Mouse (Mus musculus) midbrain, embryonic 16.5 days (tissue): Measurements from ENCODE around the gene Ppfia1. TPM values are rescaled to one million over a fixed set of nuclear protein-coding genes. Genes with fewer than 3 reads are reported as not detected.

Experiments
- ATAC-seq: fragments of 200-750 bp; cut with Nextera tagmentation; 2 replicates; pipeline ENCODE4 v1.8.0; 2017; ENCODE audit warnings: moderate TSS enrichment
- H3K27ac ChIP-seq: fragments of 300-500 bp; sonication (generic); 2 replicates; pipeline ENCODE4 v1.5.1; 2014; ENCODE audit warnings: mild to moderate bottlenecking, low read length, mixed read lengths
- H3K27me3 ChIP-seq: fragments of 300-500 bp; sonication (generic); 2 replicates; pipeline ENCODE4 v1.6.1; 2014; ENCODE audit warnings: low read depth, low read length, mixed read lengths; ENCODE audit not compliant: control insufficient read depth, insufficient read depth
- H3K36me3 ChIP-seq: fragments of 300-500 bp; sonication (generic); 2 replicates; pipeline ENCODE4 v1.6.1; 2014; ENCODE audit warnings: mild to moderate bottlenecking, low read length, moderate library complexity, mixed read lengths; ENCODE audit not compliant: control insufficient read depth, insufficient read depth
- H3K4me1 ChIP-seq: fragments of 300-500 bp; sonication (generic); 2 replicates; pipeline ENCODE4 v1.6.1; 2014; ENCODE audit warnings: mild to moderate bottlenecking, low read length, mixed read lengths; ENCODE audit not compliant: control insufficient read depth, insufficient read depth
- H3K4me2 ChIP-seq: fragments of 300-500 bp; sonication (generic); 2 replicates; pipeline ENCODE4 v1.6.1; 2014; ENCODE audit warnings: mild to moderate bottlenecking, low read length, mixed read lengths
- H3K4me3 ChIP-seq: fragments of 300-500 bp; sonication (generic); 2 replicates; pipeline ENCODE4 v1.5.1; 2014; ENCODE audit warnings: low read depth, mild to moderate bottlenecking, low read length, moderate library complexity, mixed read lengths
- H3K9ac ChIP-seq: fragments of 300-500 bp; sonication (generic); 2 replicates; pipeline ENCODE4 v1.6.1; 2014; ENCODE audit warnings: low read depth, low read length, mixed read lengths
- H3K9me3 ChIP-seq: fragments of 300-500 bp; sonication (generic); replicated peaks from 2 replicates; pipeline ENCODE4 v1.6.1; 2014; ENCODE audit warnings: mild to moderate bottlenecking, low read length, mixed read lengths; ENCODE audit not compliant: control insufficient read depth, poor library complexity, severe bottlenecking
- WGBS: fragments of 180-500 bp; shearing (Covaris S2); extraction: QIAGEN DNeasy Blood & Tissue Kit; methylation state at CpG from one replicate; pipeline ENCODE4 v1.1.7; 2014; 5-methylcytosine and 5-hydroxymethylcytosine counted together
- polyA plus RNA-seq: library from polyadenylated mRNA; unstranded; fragments of >200 nt; fragmentation: Nextera tagmentation; extraction: Ambion mirVana; gene quantifications from 2 replicates; pipeline ENCODE4 v1.2.1, GENCODE M21; 2015

The Ppfia1 gene
- polyA plus RNA-seq, 1 experiment from 2014 or later, result 20.8 TPM

DNA sequence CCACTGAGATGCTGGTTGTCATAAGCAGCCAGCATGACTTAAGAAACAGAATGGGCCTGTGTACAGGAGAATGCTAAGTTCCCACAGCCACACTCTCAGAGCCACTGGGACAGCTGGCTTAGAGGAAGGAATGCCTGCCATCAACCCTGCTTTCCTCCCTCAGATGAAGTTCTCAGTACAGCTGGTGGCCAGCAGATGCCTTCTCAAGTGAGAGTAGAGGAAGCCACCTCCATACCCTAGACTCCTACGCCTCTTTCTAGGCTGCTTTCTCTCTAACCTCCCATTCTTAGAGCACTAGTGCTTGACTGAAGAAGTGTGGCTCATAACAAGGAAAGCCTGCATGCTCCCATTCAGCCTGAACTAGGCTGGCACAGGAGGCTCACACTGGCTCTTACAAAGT is 74.0 kb downstream of the Ppfia1 start:
- ATAC-seq, result no peak
- no peaks in the 10 kb centered on the region for H3K4me1 ChIP-seq
- no peak overlapping the region for H3K4me3 ChIP-seq
- H3K27me3 ChIP-seq, result no peaks in the 10 kb centered on the region
- no peaks in the 10 kb centered on the region for H3K9me3 ChIP-seq
- no peak overlapping the region for H3K27ac ChIP-seq
- H3K4me2 ChIP-seq, result no peak overlapping the region
- WGBS, result 95% methylated on average over 1 of the region's 1 CpGs
- H3K9ac ChIP-seq, result no peak overlapping the region
- H3K36me3 ChIP-seq, result peaks cover 42% of the 10 kb centered on the region

DNA sequence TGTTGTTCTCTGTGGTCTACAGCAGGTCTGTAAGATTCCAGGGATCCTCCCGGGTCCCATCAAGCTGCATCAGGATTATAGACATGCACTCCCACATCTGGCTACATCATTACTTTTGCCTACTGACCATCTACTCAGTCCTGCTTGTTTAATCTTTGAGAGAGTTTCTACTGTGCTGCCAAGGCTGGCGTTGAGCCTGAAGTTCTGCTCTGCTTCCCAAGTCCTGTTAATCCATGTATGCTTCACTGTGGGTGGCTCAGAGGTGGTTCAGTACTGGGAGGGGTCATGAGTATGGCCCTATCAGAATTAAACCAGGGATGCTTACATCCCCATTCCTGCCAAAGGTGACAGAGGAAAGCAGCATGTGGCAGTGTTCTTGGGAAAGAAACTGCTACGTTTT is 77.8 kb downstream of the Ppfia1 start:
- no peak for ATAC-seq
- 88% methylated on average over 3 of the region's 3 CpGs for WGBS
- no peak overlapping the region for H3K4me3 ChIP-seq

DNA sequence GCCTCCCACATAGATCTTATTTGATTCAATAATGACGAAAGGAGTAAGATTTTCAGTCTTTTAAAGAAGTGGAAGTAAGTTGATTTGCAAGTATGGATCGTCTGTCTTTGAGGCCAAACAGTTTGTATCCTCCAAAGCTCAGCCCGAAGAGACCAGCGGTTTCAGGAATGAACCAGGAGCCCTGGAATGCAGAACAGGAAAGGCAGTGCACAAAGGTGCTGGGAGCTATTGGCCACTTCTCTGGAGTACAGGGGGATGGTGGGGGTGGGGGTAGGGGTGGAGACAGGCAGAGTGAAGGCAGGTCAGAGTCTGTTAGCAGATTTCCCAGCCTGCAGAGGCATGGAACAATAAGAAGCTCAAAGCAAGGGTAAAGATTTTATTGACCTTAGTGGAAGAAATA is 80.0 kb downstream of the Ppfia1 start:
- Histone ChIP-seq H3K27ac (no peak overlapping the region), H3K4me1 (peaks cover 18% of the 10 kb centered on the region), H3K27me3 (no peaks in the 10 kb centered on the region), H3K9ac (no peak overlapping the region), H3K4me2 (no peak overlapping the region), H3K4me3 (no peak overlapping the region), H3K9me3 (no peaks in the 10 kb centered on the region), H3K36me3 (peaks cover 5% of the 10 kb centered on the region; the same call in 1 of the 2 replicates)
- WGBS, result 78% methylated on average over 4 of the region's 4 CpGs
- no peak for ATAC-seq

More for the DNA sequence above, 77.8 kb downstream of the Ppfia1 start:
- Histone ChIP-seq H3K9me3 (no peaks in the 10 kb centered on the region), H3K27ac (no peak overlapping the region), H3K9ac (no peak overlapping the region), H3K36me3 (peaks cover 19% of the 10 kb centered on the region), H3K27me3 (no peaks in the 10 kb centered on the region), H3K4me1 (peaks cover 5% of the 10 kb centered on the region), H3K4me2 (no peak overlapping the region)

DNA sequence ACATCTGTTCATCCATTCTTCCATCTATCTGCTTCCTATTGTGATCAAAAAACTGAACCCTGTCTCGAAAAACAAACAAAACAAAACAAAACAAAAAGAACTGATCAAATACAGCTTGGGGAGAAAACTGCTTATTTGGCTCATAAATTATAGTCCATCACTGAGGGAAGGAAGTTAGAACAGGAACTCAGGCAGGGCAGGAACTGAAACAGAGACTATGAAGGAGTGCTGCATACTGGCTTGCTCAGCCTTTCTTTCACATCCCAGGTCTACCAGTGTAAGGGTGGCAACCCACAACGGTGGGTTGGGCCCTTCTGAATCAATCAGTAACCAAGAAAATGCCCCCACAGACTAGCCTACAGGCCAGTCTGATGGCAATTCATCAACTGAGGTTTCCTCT is 82.4 kb downstream of the Ppfia1 start:
- no peaks in the 10 kb centered on the region for H3K27me3 ChIP-seq
- peak overlapping the region; percentile 86 for H3K4me3 ChIP-seq
- H3K9ac ChIP-seq, result peak overlapping the region; percentile 97
- no peak for ATAC-seq
- 75% methylated on average over 2 of the region's 2 CpGs for WGBS
- peak overlapping the region; percentile 56 for H3K4me2 ChIP-seq
- H3K9me3 ChIP-seq, result no peaks in the 10 kb centered on the region
- H3K27ac ChIP-seq, result peak overlapping the region; percentile 85
- no peaks in the 10 kb centered on the region for H3K36me3 ChIP-seq
- H3K4me1 ChIP-seq, result peaks cover 21% of the 10 kb centered on the region

DNA sequence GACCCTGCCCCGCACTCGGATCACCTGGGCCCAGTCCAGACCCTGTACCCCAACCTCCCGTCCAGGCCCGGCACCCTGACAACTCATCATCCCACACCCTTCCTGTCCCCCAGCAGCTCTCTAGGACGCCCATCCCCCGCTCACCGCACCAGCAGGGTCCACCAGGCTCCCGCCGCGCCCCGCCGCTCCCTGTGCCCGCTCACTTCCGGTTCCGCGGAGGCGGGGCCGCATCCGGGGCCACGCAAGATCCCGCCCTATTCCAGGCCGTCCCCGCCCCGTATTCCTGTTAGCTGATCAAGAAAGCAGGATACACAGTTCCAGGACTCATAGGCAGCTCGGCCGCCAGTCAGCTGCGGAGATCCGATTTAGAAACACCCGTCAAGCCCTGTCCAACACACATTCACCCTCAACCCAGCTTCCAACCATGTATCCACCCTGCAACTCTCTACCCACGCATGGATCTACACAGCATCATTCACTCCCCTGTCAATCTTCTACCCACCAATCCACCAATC is 82.9 kb downstream of the Ppfia1 start, which contains the start of gene Cttn:
TSS of gene Cttn (minus strand) at position 465 of the 515 bp plus-strand sequence.
- Histone ChIP-seq H3K9ac (peak within 1 kb of the TSS; percentile 97), H3K36me3 (no peaks in the 10 kb centered on the region), H3K9me3 (no peaks in the 10 kb centered on the region), H3K4me1 (peaks cover 21% of the 10 kb centered on the region), H3K4me2 (peak within 1 kb of the TSS; percentile 56), H3K27me3 (no peaks in the 10 kb centered on the region), H3K4me3 (peak within 1 kb of the TSS; percentile 86), H3K27ac (peak within 1 kb of the TSS; percentile 85)
- peak; percentile 97 for ATAC-seq
- WGBS, result 1% methylated on average over 28 of the region's 30 CpGs

DNA sequence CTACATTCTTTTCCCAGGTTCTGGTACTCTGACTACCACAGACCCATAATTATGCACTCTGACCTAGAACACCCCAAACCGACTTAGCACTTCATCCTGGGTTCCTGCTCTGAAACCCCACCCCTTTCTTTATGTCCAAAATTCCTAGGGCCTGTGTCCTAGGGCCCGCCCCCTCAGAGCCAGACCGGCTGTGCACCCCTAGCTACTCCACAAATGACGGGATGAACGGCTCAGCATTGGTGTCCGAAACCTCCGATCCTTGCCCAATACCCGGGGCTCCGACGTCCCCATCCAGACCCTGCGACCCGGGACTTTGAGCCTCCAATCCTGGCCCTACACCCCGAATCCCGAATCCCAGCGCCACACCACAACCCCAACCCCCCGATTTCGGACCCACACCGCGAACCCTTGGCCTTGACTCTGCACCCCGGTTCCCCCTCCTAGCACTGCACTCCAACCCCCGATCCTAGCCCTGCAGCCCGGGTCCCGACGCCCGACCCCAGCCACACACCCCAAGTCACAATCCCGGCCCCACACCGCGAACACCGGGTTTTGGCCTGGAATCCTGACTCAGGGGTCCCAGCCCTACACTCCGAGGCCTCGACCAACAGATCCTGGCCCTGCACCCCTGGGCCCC is 83.5 kb downstream of the Ppfia1 start:
- peak; percentile 73 for ATAC-seq
- under 1% methylated on average over 31 of the region's 31 CpGs for WGBS
- peak overlapping the region; percentile 85 for H3K27ac ChIP-seq

DNA sequence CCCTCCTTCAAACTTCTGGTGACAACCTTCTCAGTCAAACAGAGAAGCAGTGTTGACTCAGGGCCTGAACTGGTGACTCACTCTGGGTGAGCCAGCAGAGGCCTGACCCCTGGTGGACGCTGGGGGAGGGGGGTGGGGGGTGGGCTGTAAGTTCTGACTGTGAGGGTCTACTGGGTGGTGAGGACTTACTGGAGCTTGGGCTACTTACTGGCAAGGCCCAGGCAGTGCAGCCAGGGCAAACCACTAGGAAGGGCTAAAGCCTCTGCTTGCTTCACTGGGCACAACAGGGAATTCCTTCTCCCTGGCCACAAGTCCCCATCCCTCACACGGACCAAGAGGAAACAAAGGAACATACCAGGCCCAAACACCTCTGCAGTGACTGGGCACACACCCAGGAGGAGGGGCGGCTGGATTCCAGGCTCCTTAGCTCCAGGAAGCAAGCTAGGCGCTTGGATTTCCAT is 84.3 kb downstream of the Ppfia1 start:
- peaks cover 10% of the 10 kb centered on the region for H3K36me3 ChIP-seq
- ATAC-seq, result no peak
- 15% methylated on average over 4 of the region's 4 CpGs for WGBS
- no peak overlapping the region for H3K27ac ChIP-seq
- H3K4me3 ChIP-seq, result peak overlapping the region; percentile 86
- no peaks in the 10 kb centered on the region for H3K27me3 ChIP-seq
- H3K9me3 ChIP-seq, result no peaks in the 10 kb centered on the region
- peak overlapping the region; percentile 56 for H3K4me2 ChIP-seq
- peaks cover 21% of the 10 kb centered on the region for H3K4me1 ChIP-seq
- H3K9ac ChIP-seq, result peak overlapping the region; percentile 97

More for the DNA sequence above, 83.5 kb downstream of the Ppfia1 start:
- H3K4me1 ChIP-seq, result peaks cover 21% of the 10 kb centered on the region
- peak overlapping the region; percentile 56 for H3K4me2 ChIP-seq
- peak overlapping the region; percentile 97 for H3K9ac ChIP-seq
- peak overlapping the region; percentile 86 for H3K4me3 ChIP-seq
- H3K27me3 ChIP-seq, result no peaks in the 10 kb centered on the region
- H3K9me3 ChIP-seq, result no peaks in the 10 kb centered on the region
- H3K36me3 ChIP-seq, result 0 out of 2 replicates have a peak, but pooled peaks cover 2% of the 10 kb centered on the region

DNA sequence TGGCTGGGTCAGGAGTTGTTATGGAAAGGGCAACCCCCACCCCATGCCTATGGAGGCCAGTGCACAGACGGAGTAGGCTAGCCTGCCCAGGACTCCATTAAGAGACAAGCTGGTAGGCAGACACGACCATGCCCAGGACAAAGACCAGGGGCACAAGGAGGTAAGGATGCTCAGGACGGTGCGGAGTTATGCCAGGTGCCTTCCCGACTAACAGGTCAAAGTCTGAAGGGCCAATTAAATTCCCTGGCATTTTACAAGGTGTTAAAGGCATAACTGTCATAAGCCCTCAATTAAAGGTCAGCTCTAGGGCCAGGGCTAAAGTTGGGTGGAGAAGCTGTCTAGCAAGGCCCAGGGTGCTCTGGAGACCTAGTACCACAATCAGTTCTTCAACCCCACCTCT is 84.8 kb downstream of the Ppfia1 start:
- Histone ChIP-seq H3K27me3 (no peaks in the 10 kb centered on the region), H3K9ac (no peak overlapping the region), H3K9me3 (no peaks in the 10 kb centered on the region), H3K27ac (no peak overlapping the region), H3K4me3 (no peak overlapping the region), H3K36me3 (peaks cover 12% of the 10 kb centered on the region), H3K4me1 (peaks cover 21% of the 10 kb centered on the region), H3K4me2 (no peak overlapping the region; the same call in 1 of the 2 replicates)
- 94% methylated on average over 5 of the region's 5 CpGs for WGBS
- ATAC-seq, result no peak

DNA sequence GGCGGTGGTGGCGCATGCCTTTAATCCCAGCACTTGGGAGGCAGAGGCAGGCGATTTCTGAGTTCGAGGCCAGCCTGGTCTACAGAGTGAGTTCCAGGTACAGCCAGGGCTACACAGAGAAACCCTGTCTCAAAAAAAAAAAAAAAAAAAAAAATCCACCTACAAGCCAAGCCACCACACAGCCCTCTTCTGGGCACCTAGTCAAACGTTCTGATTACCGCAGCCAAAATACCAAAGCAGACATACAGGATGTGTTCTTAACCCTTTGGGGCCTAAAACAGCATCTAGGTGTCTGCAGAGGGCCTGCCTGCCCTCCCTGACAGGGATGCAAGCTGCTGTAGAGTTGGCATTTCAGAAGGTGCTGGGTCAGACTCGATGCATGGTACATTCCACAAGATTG is 91.0 kb downstream of the Ppfia1 start:
- no peak overlapping the region for H3K4me2 ChIP-seq
- H3K27me3 ChIP-seq, result no peaks in the 10 kb centered on the region
- H3K27ac ChIP-seq, result no peak overlapping the region
- peaks cover 60% of the 10 kb centered on the region for H3K36me3 ChIP-seq
- 91% methylated on average over 7 of the region's 7 CpGs for WGBS
- H3K4me3 ChIP-seq, result no peak overlapping the region
- no peak overlapping the region for H3K9ac ChIP-seq
- H3K9me3 ChIP-seq, result no peaks in the 10 kb centered on the region
- ATAC-seq, result no peak
- no peaks in the 10 kb centered on the region for H3K4me1 ChIP-seq
